Mouse (Mus musculus) heart, embryonic 10.5 days (tissue): ENCODE data around the gene Aoah. TPM values are rescaled to one million over a fixed set of nuclear protein-coding genes. Genes with fewer than 3 reads are reported as not detected.

Source experiments
- DNase-seq: peaks from one replicate; pipeline ENCODE4 v3.0.0-alpha.2; 2017; ENCODE audit warnings: low spot score
- H3K27ac ChIP-seq: fragments of 300-500 bp; sonication (generic); 2 replicates; pipeline ENCODE4 v1.5.1; 2016; ENCODE audit warnings: mild to moderate bottlenecking
- H3K27me3 ChIP-seq: fragments of 300-500 bp; sonication (generic); 2 replicates; pipeline ENCODE4 v1.6.1; 2016; ENCODE audit warnings: mild to moderate bottlenecking; ENCODE audit not compliant: poor library complexity, insufficient read depth, severe bottlenecking
- H3K36me3 ChIP-seq: fragments of 300-500 bp; sonication (generic); 2 replicates; pipeline ENCODE4 v1.6.1; 2016; ENCODE audit warnings: mild to moderate bottlenecking, moderate library complexity
- H3K4me1 ChIP-seq: fragments of 300-500 bp; sonication (generic); 2 replicates; pipeline ENCODE4 v1.6.1; 2016; ENCODE audit warnings: mild to moderate bottlenecking
- H3K4me3 ChIP-seq: fragments of 300-500 bp; sonication (generic); 2 replicates; pipeline ENCODE4 v1.5.1; 2016; ENCODE audit warnings: mild to moderate bottlenecking, moderate library complexity
- H3K9me3 ChIP-seq: fragments of 300-500 bp; sonication (generic); 2 replicates; pipeline ENCODE4 v1.6.1; 2016; ENCODE audit warnings: mild to moderate bottlenecking, moderate library complexity
- WGBS: fragments of 180-500 bp; shearing (Covaris S2); methylation state at CpG from one replicate; pipeline ENCODE4 v1.1.7; 2016; 5-methylcytosine and 5-hydroxymethylcytosine counted together
- polyA plus RNA-seq: library from polyadenylated mRNA; unstranded; fragments of >200 nt; fragmentation: Nextera tagmentation; extraction: Ambion mirVana; gene quantifications from 2 replicates; pipeline ENCODE4 v1.2.1, GENCODE M21; 2016

The Aoah gene
- 0.13 and 0.14 TPM in 2 replicates for polyA plus RNA-seq

DNA sequence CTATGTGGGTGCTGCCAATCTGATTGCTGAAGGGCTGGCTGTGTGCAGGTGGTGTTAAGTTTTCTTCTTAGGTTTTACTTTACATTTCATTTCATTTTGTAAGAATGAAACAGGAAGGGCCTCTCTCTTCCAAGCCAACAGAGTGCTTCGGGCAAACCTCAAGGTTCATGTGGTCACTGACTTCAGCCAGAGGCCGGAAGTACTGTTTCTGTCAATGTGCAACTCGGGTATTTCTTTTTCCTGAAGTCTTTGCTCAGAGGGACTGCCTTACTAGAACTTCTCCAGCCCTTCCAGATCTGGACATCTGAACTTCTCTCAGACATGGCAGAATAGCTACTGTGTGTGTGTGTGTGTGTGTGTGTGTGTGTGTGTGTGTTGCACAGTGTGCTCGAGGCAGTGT, at the start of gene Aoah:
TSS of gene Aoah (plus strand) at position 213 of the 400 bp plus-strand sequence.
- DNase-seq, result no peak
- 72% methylated on average over 4 of the region's 4 CpGs for WGBS

GRCm38 (mm10) chr13:20754843-20755242, 39.1 kb upstream of the Aoah start:
- H3K36me3 ChIP-seq, result no peaks in the 10 kb centered on the region
- DNase-seq, result no peak
- H3K27ac ChIP-seq, result no peak overlapping the region
- no peaks in the 10 kb centered on the region for H3K27me3 ChIP-seq
- 73% methylated on average over 1 of the region's 1 CpGs for WGBS
- H3K4me3 ChIP-seq, result no peak overlapping the region
- no peaks in the 10 kb centered on the region for H3K9me3 ChIP-seq
- H3K4me1 ChIP-seq, result no peaks in the 10 kb centered on the region

More for the DNA sequence above, at the start of gene Aoah:
- no peaks in the 10 kb centered on the region for H3K36me3 ChIP-seq
- H3K9me3 ChIP-seq, result no peaks in the 10 kb centered on the region
- H3K27ac ChIP-seq, result no peak within 1 kb of the TSS
- H3K4me3 ChIP-seq, result no peak within 1 kb of the TSS
- H3K4me1 ChIP-seq, result no peaks in the 10 kb centered on the region; the same call in 1 of the 2 replicates
- H3K27me3 ChIP-seq, result no peaks in the 10 kb centered on the region

- 76% methylated on average over 5 of the region's 5 CpGs for WGBS
- H3K9me3 ChIP-seq, result no peaks in the 10 kb centered on the region
- no peaks in the 10 kb centered on the region for H3K36me3 ChIP-seq
- no peak overlapping the region for H3K4me3 ChIP-seq
- no peak overlapping the region for H3K27ac ChIP-seq
- H3K27me3 ChIP-seq, result no peaks in the 10 kb centered on the region
- no peak for DNase-seq
- H3K4me1 ChIP-seq, result no peaks in the 10 kb centered on the region
Observed at GRCm38 (mm10) chr13:20783648-20784047, 10.3 kb upstream of the Aoah start.

- Histone ChIP-seq H3K4me1 (no peaks in the 10 kb centered on the region), H3K4me3 (no peak overlapping the region), H3K9me3 (no peaks in the 10 kb centered on the region), H3K36me3 (no peaks in the 10 kb centered on the region), H3K27ac (no peak overlapping the region), H3K27me3 (no peaks in the 10 kb centered on the region)
- 82% methylated on average over 6 of the region's 6 CpGs for WGBS
- DNase-seq, result no peak
Observed at GRCm38 (mm10) chr13:20784060-20784459, 9.9 kb upstream of the Aoah start.

- Histone ChIP-seq H3K27me3 (no peaks in the 10 kb centered on the region), H3K4me3 (no peak overlapping the region), H3K36me3 (no peaks in the 10 kb centered on the region), H3K4me1 (no peaks in the 10 kb centered on the region), H3K9me3 (no peaks in the 10 kb centered on the region), H3K27ac (no peak overlapping the region)
- DNase-seq, result no peak
- 78% methylated on average over 7 of the region's 7 CpGs for WGBS
Observed at GRCm38 (mm10) chr13:20785960-20786359, 8.0 kb upstream of the Aoah start.

GRCm38 (mm10) chr13:20786825-20787245, 7.1 kb upstream of the Aoah start:
- no peak for DNase-seq
- Histone ChIP-seq H3K27me3 (no peaks in the 10 kb centered on the region), H3K9me3 (no peaks in the 10 kb centered on the region), H3K4me3 (no peak overlapping the region), H3K27ac (no peak overlapping the region), H3K36me3 (no peaks in the 10 kb centered on the region), H3K4me1 (no peaks in the 10 kb centered on the region)
- 74% methylated on average over 1 of the region's 1 CpGs for WGBS

- H3K27ac ChIP-seq, result no peak overlapping the region
- H3K36me3 ChIP-seq, result no peaks in the 10 kb centered on the region
- WGBS, result 86% methylated on average over 4 of the region's 4 CpGs
- H3K27me3 ChIP-seq, result no peaks in the 10 kb centered on the region
- DNase-seq, result no peak
- H3K4me3 ChIP-seq, result no peak overlapping the region
- no peaks in the 10 kb centered on the region for H3K4me1 ChIP-seq
- no peaks in the 10 kb centered on the region for H3K9me3 ChIP-seq
Observed at GRCm38 (mm10) chr13:20787952-20788351, 6.0 kb upstream of the Aoah start.

- Histone ChIP-seq H3K4me3 (no peak overlapping the region), H3K9me3 (no peaks in the 10 kb centered on the region), H3K36me3 (no peaks in the 10 kb centered on the region), H3K27ac (no peak overlapping the region), H3K27me3 (no peaks in the 10 kb centered on the region), H3K4me1 (no peaks in the 10 kb centered on the region; the same call in 1 of the 2 replicates)
- 80% methylated on average over 3 of the region's 3 CpGs for WGBS
- DNase-seq, result no peak
Observed at GRCm38 (mm10) chr13:20796651-20797050, 2.7 kb downstream of the Aoah start.

DNA sequence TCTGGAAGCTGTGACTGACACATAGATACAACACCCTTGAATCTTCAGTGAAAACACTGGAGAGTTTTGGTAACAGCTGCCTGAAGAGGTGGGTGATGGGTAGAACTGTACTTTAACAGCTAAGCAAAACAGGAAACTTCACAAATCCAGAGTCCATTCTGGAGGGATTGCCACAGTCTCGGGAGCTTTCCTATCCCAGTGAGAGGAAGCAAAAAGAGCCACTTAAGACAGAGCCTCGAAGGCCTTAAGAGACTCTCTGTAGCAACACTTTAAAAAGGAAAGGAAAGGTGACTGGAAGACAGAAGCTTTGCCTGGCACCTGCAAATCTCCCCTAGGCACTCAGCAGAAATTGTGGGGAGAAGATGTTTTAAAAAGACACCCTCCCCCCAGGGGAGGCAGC, 4.6 kb downstream of the Aoah start:
- Histone ChIP-seq H3K4me1 (no peaks in the 10 kb centered on the region; the same call in 1 of the 2 replicates), H3K36me3 (no peaks in the 10 kb centered on the region), H3K4me3 (no peak overlapping the region), H3K9me3 (no peaks in the 10 kb centered on the region), H3K27ac (no peak overlapping the region), H3K27me3 (no peaks in the 10 kb centered on the region)
- WGBS, result 46% methylated on average over 2 of the region's 2 CpGs
- no peak for DNase-seq

- no peak overlapping the region for H3K4me3 ChIP-seq
- H3K27ac ChIP-seq, result no peak overlapping the region
- no peaks in the 10 kb centered on the region; the same call in 1 of the 2 replicates for H3K4me1 ChIP-seq
- WGBS, result 83% methylated on average over 3 of the region's 3 CpGs
- DNase-seq, result no peak
- no peaks in the 10 kb centered on the region for H3K36me3 ChIP-seq
- H3K27me3 ChIP-seq, result no peaks in the 10 kb centered on the region
- no peaks in the 10 kb centered on the region for H3K9me3 ChIP-seq
Observed at GRCm38 (mm10) chr13:20799772-20800171, 5.9 kb downstream of the Aoah start.

GRCm38 (mm10) chr13:20800569-20800968, 6.7 kb downstream of the Aoah start:
- H3K9me3 ChIP-seq, result no peaks in the 10 kb centered on the region
- H3K27ac ChIP-seq, result no peak overlapping the region
- no peak overlapping the region for H3K4me3 ChIP-seq
- H3K27me3 ChIP-seq, result no peaks in the 10 kb centered on the region
- DNase-seq, result no peak
- H3K36me3 ChIP-seq, result no peaks in the 10 kb centered on the region
- H3K4me1 ChIP-seq, result no peaks in the 10 kb centered on the region; the same call in 1 of the 2 replicates
- 50% methylated on average over 3 of the region's 3 CpGs for WGBS

DNA sequence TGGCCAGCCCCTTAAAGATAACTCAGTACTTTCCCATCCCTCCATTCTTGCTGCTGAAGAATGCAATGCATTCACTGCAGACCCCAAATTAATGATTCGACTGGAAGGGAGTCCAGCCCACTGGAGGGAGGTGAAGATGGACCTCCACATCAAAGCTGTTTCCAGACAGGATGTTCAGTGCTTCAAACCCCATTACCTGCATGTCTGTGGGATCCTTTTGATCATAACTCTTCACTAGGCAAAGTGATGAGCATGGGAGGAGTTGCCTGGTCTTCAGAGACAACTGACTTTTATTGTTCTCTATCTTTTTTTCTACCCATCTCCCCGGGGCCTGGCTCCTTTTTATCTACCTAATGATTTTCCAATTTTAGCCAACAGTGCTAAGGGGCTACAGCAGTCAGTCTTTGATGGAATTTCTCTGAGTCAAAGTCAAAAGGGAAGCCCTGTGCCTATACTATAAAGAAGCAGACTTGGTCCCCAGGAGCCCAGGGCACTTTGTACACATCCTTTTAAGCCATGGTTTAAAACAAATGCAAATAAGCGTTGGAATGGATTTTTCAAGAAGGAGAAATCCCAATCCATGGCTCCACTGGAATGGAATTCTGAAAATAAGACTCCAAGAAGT, 18.0 kb downstream of the Aoah start:
- no peaks in the 10 kb centered on the region for H3K27me3 ChIP-seq
- no peak overlapping the region for H3K27ac ChIP-seq
- H3K9me3 ChIP-seq, result no peaks in the 10 kb centered on the region
- no peak overlapping the region for H3K4me3 ChIP-seq
- H3K36me3 ChIP-seq, result no peaks in the 10 kb centered on the region
- no peaks in the 10 kb centered on the region for H3K4me1 ChIP-seq
- whole genome bisulfite sequencing, result 59% methylated on average over 3 of the region's 3 CpGs
- DNase-seq, result no peak

DNA sequence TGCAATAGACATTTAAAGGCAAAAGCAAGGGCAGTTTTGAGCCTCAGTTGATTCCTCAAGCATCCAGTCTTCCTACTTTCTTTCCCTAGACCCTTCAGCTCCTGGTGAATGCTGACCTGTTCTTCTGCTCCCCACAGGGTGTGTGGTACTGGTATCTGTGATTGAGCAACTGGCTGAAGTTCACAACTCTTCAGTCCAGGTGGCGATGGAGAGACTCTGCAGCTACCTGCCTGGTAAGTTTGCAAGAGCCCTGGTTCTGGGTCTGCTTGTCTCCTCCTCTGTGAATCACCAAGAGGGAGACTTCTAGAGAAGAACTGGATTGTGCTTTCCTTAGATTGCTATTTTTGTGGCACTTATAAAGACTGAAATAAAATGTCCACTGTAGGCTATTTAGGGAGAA, 22.5 kb downstream of the Aoah start:
- Histone ChIP-seq H3K27me3 (no peaks in the 10 kb centered on the region), H3K9me3 (no peaks in the 10 kb centered on the region), H3K4me1 (no peaks in the 10 kb centered on the region), H3K4me3 (no peak overlapping the region), H3K36me3 (no peaks in the 10 kb centered on the region), H3K27ac (no peak overlapping the region)
- no peak for DNase-seq
- WGBS, result 61% methylated on average over 1 of the region's 1 CpGs
